Mouse (Mus musculus) hematopoietic stem cell, adult 5-6 weeks (primary cell): Measurements from ENCODE around the gene Hemk1. TPM values are rescaled to one million over a fixed set of nuclear protein-coding genes. Genes with fewer than 3 reads are reported as not detected.

Experiments used
- ATAC-seq, 2 experiments: fragments of 125-278 bp in 1 of 2; replicated peaks in 1 of 2; 2 replicates each; pipeline ENCODE4 v1.8.0; 2016 to 2017; ENCODE audit warnings: inconsistent platforms in 2 of 2, mild to moderate bottlenecking in 2 of 2, moderate number of reproducible peaks in 2 of 2, low read depth in 1 of 2, moderate TSS enrichment in 1 of 2; ENCODE audit not compliant: low FRiP score in 2 of 2, poor library complexity in 2 of 2, severe bottlenecking in 2 of 2, insufficient read depth in 1 of 2, low TSS enrichment in 1 of 2
- total RNA-seq: library from RNA; stranded (forward); fragments of 172-1452, 232-1000 nt; gene quantifications from 2 replicates; pipeline ENCODE4 v1.2.3, GENCODE M21; 2017

Hemk1 gene
- total RNA-seq, 1 experiment from 2014 or later: 11.5 TPM

- ATAC-seq: no peak; a peak in 1 of 4 replicates
Measured at GRCm38 (mm10) chr9:107303121-107303820, 34.9 kb downstream of the Hemk1 start.

- no peak for ATAC-seq
Measured at GRCm38 (mm10) chr9:107302592-107302991, 35.6 kb downstream of the Hemk1 start.

DNA sequence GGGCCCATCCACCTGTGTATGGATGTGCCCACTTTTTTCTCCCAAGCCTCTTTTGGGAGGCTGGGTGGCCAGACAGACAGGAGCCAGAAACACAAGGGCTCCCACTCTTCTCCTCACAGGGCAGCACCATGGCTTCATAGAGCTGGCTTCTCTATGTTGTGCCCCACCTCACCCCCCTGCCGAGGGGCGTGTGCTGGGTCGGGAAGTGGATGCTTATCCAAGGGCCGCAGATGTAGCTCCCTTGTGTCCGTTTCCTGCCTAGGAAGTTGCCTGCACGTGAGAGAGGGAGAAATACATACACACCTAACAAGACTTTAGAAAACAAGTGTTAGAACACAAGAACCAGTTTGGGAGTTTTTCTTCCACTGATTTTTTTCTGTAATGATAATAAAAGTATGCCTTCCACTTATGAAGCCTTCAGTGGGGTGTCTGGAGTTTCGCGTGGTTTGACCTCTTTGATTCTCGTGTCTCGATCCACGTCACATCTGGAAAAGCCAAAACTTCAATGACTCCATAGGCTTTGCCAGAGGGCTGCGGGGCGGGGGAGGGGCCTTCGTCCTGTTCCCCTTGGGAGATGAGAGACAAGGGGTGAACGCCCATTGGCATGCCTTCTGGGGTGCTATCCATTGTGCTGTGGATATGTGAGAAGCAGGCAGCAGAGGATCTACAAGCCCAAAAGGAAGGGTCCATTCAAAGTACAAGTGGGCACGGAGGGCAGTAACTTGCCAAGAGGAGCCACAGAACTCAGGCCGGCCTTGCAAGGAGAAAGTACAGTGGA is 36.4 kb downstream of the Hemk1 start:
- ATAC-seq: no peak

GRCm38 (mm10) chr9:107300224-107300973 is 37.8 kb downstream of the Hemk1 start:
- no peak for ATAC-seq

GRCm38 (mm10) chr9:107299783-107300182 is 38.4 kb downstream of the Hemk1 start:
- ATAC-seq: no peak

DNA sequence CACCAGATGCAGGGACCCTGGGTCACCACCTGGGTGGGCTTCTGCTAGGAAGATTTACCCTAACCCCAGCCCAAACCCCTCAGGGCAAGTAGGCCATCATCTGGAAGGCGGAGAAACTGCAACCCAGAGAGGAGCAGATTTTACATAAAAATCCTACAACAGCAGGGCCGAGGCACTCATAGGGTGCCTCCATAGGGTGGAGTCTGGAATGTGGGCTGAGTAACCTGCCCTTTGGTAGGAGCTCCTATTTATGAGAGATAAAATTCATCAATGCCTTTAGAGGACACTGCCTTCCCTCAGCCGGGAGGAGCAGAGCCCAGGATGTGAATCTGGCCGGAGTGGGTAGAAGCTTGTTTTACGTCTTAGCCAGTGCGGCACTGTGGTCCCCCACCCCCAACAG is 39.3 kb downstream of the Hemk1 start:
- ATAC-seq: no peak

DNA sequence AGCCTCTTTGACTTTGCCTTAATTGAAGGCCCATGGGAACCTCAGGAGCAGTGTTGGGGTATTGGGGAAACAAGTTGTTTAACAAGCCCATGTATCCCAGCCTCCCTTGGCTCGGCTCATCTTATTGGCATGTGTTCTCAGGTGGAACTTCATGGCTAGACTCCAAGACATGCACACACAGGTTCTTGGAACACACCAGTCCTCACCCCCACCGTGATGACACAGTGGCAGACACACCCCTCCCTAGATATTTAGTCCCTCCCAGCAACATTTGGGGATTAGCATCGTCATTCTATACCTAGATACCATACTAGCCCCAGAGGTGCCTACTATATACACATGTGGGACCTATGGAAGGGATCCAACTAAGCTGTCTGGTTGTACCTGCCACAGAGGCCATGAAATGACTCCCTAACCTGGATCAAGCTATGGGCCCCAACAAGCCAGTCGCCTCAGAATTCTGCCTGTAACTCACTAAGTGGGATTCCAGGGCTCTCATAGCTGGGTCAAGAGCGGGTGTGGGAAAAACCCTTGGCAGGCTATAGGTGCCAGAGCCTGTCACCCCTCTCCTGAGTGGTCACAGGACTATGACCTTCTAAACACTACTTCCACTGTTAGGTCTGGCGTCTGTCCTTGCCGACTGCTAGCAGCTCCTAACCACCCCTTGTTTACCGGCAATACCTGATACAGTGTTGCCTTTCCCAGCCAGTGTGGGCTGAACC is 39.9 kb downstream of the Hemk1 start:
- ATAC-seq: no peak

GRCm38 (mm10) chr9:107297658-107298057 is 40.5 kb downstream of the Hemk1 start:
- no peak for ATAC-seq

GRCm38 (mm10) chr9:107297059-107297458 is 41.1 kb downstream of the Hemk1 start:
- no peak for ATAC-seq

DNA sequence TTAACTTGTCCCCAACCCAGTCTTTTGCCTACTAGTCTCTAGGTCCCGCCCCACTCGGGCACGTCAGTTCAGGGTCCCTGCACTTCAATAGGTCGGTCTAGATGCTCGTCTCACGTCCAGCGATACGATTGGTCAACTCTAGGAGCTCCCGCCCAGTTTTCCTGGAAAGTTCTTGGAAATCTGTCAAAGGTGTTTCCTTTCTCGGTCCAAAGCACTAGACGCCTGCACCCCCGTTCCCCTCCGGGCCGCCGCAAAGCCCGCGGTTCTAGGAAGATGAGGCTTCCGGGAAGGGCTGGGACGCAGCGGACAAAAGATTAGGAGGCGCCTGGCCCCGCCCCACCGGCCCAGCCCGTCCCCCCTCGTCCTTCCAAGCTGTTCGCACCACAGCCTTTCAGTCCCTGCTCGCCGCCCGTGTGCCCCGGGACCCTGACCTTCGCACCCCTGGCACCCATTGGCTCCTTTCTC is 41.6 kb downstream of the Hemk1 start:
- peak; percentile 84 to 91 for ATAC-seq

- ATAC-seq: peak; percentile 1 to 4; a peak in 1 of 4 replicates
Measured at GRCm38 (mm10) chr9:107296041-107296440, 42.1 kb downstream of the Hemk1 start.

- no peak for ATAC-seq
Measured at GRCm38 (mm10) chr9:107296016-107296040, 42.3 kb downstream of the Hemk1 start, which contains the start of gene Cish. Gene Cish, plus strand, starts transcription at chr9:107296026.

DNA sequence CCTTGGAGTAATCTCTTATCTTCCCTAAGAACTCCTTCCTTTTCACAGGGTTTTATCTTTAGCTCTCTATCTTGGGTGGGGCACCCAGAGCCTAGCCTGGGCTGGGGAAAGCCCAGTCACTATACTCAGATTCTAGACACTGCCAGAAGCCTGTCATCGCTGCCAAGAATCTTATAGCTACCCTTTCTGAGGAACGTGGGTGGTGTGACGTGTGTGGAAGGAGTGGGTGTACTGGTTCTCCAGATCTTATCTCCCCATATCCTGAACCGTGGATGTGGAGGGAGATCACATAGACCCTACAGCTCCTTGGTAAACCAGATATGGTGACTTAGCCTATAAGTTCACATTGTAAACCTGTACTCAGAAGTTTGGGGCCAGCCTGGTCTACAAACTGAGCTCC is 42.5 kb downstream of the Hemk1 start:
- ATAC-seq: no peak

DNA sequence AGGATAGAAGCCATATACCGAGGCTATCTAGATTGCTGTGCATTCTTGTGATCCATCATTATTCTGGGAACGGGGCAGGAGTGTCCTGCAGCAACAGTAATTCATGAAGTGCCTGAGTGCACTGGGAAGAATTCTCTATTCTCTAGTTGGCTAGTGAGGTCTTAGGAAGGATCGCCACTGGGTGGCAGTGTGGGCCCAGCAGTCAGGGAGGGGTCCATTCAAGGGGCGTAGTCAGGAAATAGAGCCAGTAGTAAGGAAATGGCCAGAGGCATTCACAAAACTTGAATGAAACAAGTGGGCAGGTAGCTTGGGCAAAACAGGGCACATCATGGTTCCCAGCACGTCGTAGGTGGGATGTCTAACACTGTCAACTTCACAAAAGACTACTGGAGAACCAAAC is 43.9 kb downstream of the Hemk1 start:
- 0 out of 4 replicates have a peak, but pooled peaks of 1 of the 2 experiments have one; percentile 26 for ATAC-seq

GRCm38 (mm10) chr9:107290897-107291296 is 47.3 kb downstream of the Hemk1 start:
- ATAC-seq: peak; percentile 30 to 42; a peak in 3 of 4 replicates

DNA sequence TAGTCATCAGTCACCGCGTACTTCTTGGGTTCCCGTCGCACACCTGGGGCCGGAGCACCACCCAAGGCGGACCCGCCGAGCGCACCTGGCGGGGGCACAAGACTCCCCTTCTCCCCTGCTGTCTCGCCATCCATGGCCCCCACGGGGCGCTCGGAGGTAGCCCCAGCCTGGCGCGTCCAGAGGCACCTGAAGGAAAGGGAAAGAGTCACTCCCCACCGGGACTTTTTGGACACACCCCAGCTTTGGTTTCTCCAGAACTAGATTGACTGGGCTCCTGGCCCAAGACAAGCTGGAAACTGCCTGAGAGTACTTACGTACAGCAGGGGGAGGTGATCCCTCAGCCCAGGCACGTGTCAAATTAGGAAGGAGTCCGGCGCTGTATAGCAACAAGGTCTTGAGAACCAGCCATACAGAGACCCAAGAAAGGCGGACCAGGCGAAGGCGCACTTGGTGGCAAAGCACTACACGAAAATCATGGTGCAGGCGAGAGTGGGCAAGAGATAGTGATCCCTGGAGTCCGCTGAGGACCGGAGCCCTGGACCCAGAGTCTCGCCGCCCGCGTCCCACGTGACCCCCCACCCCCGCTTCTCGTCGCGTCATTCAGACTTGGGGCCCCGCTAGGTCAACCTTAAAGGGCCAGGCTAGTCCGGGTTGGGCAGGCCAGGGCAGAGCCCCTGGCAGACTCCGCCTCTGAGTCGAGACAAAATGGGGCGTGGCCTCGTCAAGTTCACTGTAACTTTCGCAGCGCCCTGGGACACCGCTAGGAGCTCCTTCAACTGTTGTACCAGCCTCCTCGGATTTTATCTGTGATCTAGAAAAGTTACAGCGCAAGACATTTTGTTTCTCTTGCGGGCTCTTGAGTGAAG is 48.7 kb downstream of the Hemk1 start, which contains the start of gene Mapkapk3:
Gene Mapkapk3 (minus strand): TSS at position 667 of the 866 bp plus-strand sequence.
- ATAC-seq: peak; percentile 69 to 76

GRCm38 (mm10) chr9:107288711-107289110 is 49.4 kb downstream of the Hemk1 start:
- ATAC-seq: peak; percentile 55 to 63
